Mouse (Mus musculus): ENCODE measurements around the gene D130052B06Rik.

Gene D130052B06Rik

DNA sequence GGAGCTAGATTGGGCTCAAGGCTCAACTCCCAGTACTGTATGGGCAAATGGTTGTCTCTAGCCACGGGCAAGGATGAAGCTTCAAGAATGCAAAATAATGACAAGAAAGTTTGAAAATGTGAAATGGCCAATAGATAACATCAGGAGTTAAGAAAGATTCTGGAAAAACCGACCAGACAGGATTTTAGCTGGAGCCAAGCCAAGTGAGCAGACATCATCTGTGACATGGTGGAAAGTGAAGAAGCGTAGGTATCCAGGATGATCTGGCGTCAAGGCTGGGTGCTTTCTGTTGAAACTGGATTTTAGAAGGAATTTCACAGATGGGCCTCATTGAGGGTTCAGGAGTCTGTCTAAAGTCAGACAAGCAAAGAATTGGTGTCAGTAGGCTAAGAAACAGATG, at the start of gene D130052B06Rik:
Gene D130052B06Rik, plus strand, starts transcription at position 317 of the 400 bp plus-strand sequence.
- no peak for DNase-seq (ENCODE audit: low spot score)

- no peak for DNase-seq (ENCODE audit: low spot score)
Observed at GRCm38 (mm10) chr11:33550861-33551560, 48.1 kb upstream of the D130052B06Rik start.

- no peak for DNase-seq (ENCODE audit: low spot score)
Observed at GRCm38 (mm10) chr11:33554123-33554522, 45.0 kb upstream of the D130052B06Rik start.

DNA sequence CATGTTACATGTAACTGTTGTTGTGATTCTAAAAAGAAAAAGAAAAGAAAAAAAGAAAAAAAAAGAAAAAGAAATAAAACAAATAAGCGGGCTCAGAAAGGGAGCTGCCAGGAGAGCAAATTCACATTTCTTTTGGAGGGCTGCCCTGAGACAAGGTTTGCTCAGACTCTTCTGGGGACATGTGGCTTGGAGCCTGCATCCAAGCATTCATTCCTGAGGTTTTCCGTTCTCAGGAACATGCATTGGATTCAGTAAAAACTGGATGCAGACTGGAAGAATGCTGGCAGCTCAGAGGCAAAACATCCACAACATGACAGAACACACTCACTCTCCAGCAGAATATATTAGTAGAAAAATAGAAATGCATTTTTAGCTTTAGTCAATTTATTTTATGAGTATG, 35.2 kb upstream of the D130052B06Rik start:
- no peak for DNase-seq (ENCODE audit: low spot score)

DNA sequence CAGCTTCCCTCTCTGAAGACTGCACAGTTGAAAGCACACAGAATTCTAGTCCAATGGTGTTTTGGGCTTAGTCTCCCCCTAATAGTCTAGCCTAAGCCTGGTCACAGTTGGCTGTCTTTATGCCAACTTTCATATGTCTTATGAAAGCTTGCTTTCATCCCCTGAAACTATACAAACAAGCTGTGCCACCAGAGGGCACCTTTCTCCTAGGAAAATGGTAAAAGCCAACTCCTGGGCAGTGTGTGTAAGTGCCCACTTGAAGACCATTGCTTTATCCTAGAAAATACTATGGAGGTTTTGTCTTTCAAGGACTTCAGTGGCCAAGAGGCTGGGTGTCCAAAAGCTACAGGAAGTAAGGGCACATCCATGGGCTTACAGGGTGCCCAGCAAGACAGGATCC, 28.7 kb upstream of the D130052B06Rik start:
- no peak for DNase-seq (ENCODE audit: low spot score)

DNA sequence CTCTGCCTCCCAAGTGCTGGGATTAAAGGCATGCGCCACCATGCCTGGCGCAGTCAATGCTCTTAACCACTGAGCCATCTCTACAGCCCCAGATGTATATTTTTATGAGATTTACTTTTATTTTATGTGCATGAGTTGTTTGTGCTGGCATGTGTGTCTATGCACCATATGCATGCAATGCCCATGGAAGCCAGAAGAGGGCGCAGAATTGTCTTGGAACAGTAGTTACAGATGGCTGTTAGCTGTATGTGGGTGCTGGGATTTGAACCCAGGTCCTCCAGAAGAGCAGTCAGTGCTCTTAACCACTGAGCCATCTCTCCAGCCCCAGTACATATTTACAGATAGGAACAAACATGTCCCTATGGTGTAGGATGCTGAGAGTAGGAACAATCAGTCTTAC, 24.2 kb upstream of the D130052B06Rik start:
- DNase-seq (ENCODE audit: low spot score) = no peak

GRCm38 (mm10) chr11:33578859-33579258, 20.2 kb upstream of the D130052B06Rik start, which contains the start of gene Gabrp:
Gabrp (minus strand) TSS chr11:33578959.
- no peak for DNase-seq (ENCODE audit: low spot score)

DNA sequence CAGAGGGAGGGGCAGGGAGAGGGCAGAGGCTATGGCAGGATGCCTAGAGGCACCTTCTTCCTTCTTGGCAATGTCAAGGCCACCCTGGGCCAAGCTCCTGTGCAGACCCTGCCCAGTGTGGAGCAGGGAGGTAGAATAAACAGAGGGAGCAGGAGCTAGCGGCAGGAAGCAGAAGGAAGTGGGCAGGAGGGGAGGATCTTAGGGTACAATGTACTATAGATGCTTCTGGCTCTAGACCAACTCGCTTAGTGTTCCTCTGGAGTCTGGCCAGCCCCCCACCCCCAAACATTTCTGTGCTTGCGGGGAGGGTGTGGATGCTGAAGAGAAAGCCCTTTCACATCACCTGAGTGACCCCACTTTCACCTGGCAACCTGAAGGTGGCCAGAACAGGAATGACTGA, 19.5 kb upstream of the D130052B06Rik start:
- DNase-seq (ENCODE audit: low spot score) = peak; percentile 10

GRCm38 (mm10) chr11:33586614-33587013, 12.5 kb upstream of the D130052B06Rik start:
- DNase-seq (ENCODE audit: low spot score) = no peak

- DNase-seq (ENCODE audit: low spot score) = no peak
Observed at GRCm38 (mm10) chr11:33590771-33591170, 8.3 kb upstream of the D130052B06Rik start.

DNA sequence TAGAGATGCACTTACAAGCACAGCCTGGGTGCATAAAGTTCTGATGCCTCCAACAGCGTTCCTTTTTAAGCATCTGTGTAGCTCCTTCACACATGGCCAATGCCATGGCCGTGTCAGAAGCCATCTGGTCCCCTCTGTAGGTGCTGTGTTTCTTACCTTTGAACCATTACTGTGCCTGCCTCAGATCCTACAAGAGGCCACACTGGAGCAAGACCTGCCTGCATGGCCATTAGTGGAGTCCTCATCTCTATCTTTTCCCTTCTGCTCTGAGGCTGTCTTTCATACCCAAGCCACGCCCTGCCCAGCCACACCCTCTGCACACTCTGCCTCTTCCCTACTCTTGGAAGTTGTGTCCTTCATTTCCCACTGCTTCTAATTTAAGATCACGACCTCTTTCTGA, 6.3 kb upstream of the D130052B06Rik start:
- no peak for DNase-seq (ENCODE audit: low spot score)

- no peak for DNase-seq (ENCODE audit: low spot score)
Observed at GRCm38 (mm10) chr11:33596655-33597054, 2.4 kb upstream of the D130052B06Rik start.

- no peak for DNase-seq (ENCODE audit: low spot score)
Observed at GRCm38 (mm10) chr11:33603174-33603573, 4.1 kb downstream of the D130052B06Rik start.

GRCm38 (mm10) chr11:33607784-33608183, 8.7 kb downstream of the D130052B06Rik start:
- no peak for DNase-seq (ENCODE audit: low spot score)

DNA sequence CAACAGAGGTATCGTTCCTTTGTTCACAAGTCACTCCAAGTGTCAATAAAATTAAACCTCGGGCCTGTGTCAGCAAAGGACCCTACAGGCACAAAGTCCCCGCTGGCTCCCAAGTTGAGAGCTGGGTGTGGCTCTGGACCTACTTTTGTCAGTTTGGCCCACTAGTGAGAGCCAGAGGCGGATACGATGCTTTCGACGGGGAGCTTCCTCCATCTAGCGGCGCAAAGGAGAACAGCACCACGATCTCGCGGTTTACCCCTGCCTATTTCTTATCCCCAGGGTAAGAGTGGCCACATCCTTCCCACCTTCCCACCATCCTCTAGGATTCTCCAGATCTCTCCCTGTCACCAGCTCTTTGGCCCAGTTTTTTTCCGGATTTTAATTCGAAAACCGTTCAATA, 15.1 kb downstream of the D130052B06Rik start:
- peak; percentile 15 for DNase-seq (ENCODE audit: low spot score)

DNA sequence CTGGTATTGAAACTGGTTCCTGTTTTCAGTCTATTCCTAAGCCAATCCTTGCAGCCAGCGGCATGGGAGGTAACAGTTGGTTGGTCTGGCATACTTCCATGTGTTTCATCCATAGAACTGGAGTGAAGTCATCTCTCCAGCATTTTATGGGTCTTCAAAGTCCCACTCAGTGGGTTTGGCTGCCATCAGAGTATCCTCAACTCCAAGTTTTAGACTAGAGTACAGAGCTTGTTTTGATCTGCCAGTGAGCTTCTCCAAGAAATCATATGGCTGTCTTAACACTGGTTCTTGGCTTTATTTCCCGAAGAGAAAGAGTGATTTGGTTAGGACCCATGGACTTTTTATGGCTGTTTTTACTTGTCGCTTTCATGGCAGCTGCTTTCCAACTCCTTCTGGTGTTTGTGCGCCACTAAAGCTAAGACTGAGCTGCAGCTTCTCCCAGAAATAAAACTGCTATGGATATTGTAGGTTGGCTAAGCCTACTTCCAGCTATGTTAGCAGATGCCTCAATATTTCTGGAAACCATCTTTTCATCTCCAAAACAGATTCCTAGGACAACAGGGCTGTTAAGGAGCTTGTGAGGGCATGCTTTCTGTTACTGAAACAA, 28.1 kb downstream of the D130052B06Rik start:
- no peak for DNase-seq (ENCODE audit: low spot score)

DNA sequence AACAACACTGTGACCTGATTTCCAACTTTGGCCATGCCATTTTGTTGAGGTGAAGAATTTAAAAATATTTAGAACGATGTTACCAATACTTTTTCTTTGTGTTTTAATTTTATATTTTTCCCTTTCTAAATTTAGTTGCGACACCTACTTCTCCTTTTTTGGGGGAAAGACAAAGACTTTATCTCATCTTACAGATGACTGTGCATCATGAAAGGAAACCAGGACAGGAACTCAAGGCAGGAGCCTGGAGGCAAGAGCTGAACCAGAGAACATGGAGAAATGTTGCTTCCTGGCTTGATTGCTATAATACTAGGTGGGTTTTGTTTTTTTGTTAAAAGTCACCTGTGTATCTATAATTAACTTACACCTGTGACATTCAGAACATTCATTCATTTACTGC, 38.0 kb downstream of the D130052B06Rik start:
- no peak for DNase-seq (ENCODE audit: low spot score)

GRCm38 (mm10) chr11:33649358-33649757, 50.3 kb downstream of the D130052B06Rik start:
- DNase-seq (ENCODE audit: low spot score) = no peak

- no peak for DNase-seq (ENCODE audit: low spot score)
Observed at GRCm38 (mm10) chr11:33654485-33654884, 55.4 kb downstream of the D130052B06Rik start.

DNA sequence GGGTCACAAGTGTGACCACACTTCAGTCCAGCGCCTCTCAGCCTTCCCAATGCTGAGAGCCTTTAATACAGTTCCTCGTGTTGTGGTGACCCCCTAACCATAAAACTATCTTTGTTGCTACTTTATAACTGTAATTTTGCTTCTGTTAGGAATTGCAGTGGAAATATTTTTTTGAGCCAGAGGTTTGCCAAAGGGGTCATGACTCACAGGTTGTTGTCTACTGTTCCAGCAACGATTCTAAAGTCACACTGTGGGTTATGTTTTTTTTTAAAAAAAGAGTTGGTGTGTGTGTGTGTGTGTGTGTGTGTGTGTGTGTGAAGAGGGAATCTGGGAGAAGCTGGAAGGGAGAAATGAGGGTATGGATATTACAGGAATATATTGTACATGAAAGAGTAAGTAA, 56.1 kb downstream of the D130052B06Rik start:
- DNase-seq (ENCODE audit: low spot score) = no peak

- DNase-seq (ENCODE audit: low spot score) = no peak
Observed at GRCm38 (mm10) chr11:33655861-33656593, 56.9 kb downstream of the D130052B06Rik start.

DNA sequence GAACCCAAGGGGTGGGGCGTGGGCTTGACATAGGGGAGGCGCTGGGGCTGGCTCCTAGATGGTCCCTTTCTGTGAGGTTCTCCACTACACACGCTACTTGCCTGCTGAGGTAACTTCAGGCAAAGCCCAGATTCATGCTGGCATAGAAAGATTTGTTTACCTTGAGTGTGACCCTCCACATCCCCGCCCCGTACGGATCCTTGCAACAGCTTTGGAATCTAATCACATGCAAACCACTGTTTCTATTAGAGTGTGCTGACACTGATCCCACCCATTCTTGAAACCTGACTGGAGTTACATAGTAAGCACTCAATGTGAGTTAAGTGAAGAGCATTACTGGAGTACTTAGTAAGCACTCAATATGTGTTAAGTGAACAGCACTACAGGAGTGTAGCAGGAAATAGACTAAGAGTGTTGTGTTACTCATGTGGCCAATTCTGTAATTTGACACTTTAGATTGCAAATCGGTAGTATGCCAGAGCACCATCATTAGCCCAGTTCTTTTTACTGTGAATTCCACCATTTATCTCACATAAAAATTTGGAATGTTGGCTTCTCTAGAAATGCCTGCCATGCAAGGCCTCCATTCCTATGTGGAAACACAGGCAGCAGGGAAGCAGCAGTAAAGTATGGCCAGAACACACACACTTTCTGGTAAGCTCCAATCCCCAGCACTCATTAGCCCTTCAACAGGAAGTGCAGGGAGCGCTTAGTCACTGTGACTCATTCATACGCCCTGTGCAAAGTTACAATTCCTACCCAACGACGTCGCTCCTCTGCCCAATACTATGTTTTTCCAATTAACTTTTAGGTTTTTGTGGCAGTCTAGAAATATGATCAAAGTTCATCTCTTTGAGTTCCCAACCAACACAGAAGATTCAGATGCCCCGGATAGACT, 61.2 kb downstream of the D130052B06Rik start:
- no peak for DNase-seq (ENCODE audit: low spot score)
